Mouse (Mus musculus) CH12.LX (cell line): ENCODE measurements around the gene Wdr47. TPM values are rescaled to one million over a fixed set of nuclear protein-coding genes. Genes with fewer than 3 reads are reported as not detected.
"Not testable (repeated sequence)": the region's sequence is repeated elsewhere in the genome, so short reads cannot be mapped to it uniquely, and the experiment has no call there.

Source experiments
- DNase-seq: peaks from one replicate; pipeline ENCODE4 v3.0.0-alpha.2; 2013; ENCODE audit errors: extremely low read depth
- H3K27ac ChIP-seq: 2 replicates; pipeline ENCODE4 v1.5.1; 2012; ENCODE audit warnings: low read depth, mild to moderate bottlenecking, control low read depth, moderate library complexity; ENCODE audit not compliant: insufficient read depth
- H3K27me3 ChIP-seq: replicated peaks from 2 replicates; pipeline ENCODE3; 2012; ENCODE audit warnings: inconsistent platforms
- H3K36me3 ChIP-seq, 2 experiments: replicated peaks in 1 of 2; 2 replicates each; pipeline versions ENCODE3 to v1.6.1; 2012; ENCODE audit warnings: inconsistent platforms in 1 of 2, low read length in 1 of 2, mild to moderate bottlenecking in 1 of 2, mixed read lengths in 1 of 2, moderate library complexity in 1 of 2; ENCODE audit not compliant: control insufficient read depth in 1 of 2, insufficient read depth in 1 of 2
- H3K4me1 ChIP-seq, 2 experiments: 2 replicates each; pipeline ENCODE4 v1.6.1; 2012; ENCODE audit warnings: inconsistent platforms in 1 of 2, moderate library complexity in 1 of 2; ENCODE audit not compliant: insufficient read depth in 2 of 2, control insufficient read depth in 1 of 2
- H3K4me2 ChIP-seq: 2 replicates; pipeline ENCODE4 v1.6.1; 2012; ENCODE audit warnings: low read depth, mild to moderate bottlenecking, control low read depth; ENCODE audit not compliant: poor library complexity, insufficient read depth, severe bottlenecking
- H3K4me3 ChIP-seq, 3 experiments: fragments of 150-350 bp in 1 of 3; sonication (generic) in 1 of 3; replicated peaks in 1 of 3; 2 replicates each; pipeline versions ENCODE3 to v1.5.1; 2011 to 2012; ENCODE audit warnings: low read depth in 2 of 3, low read length in 2 of 3, mild to moderate bottlenecking in 2 of 3, moderate library complexity in 2 of 3, control low read depth in 1 of 3, improper control_type of control experiment in 1 of 3, inconsistent platforms in 1 of 3, mixed read lengths in 1 of 3; ENCODE audit not compliant: poor library complexity in 1 of 3
- H3K79me2 ChIP-seq: replicated peaks from 2 replicates; pipeline ENCODE4 v1.6.1; 2012; ENCODE audit warnings: mild to moderate bottlenecking, moderate library complexity; ENCODE audit not compliant: control insufficient read depth, poor library complexity, insufficient read depth, severe bottlenecking; ENCODE audit errors: extremely low read depth
- H3K9ac ChIP-seq: 2 replicates; pipeline ENCODE4 v1.6.1; 2012; ENCODE audit warnings: low read depth, mild to moderate bottlenecking, control low read depth, moderate library complexity; ENCODE audit not compliant: insufficient read depth
- H3K9me3 ChIP-seq: replicated peaks from 2 replicates; pipeline ENCODE3; 2012; ENCODE audit warnings: low read length, inconsistent platforms, mixed read lengths
- BHLHE40 ChIP-seq: IDR thresholded peaks from 2 replicates; pipeline ENCODE4 v1.6.1; 2011; ENCODE audit warnings: mild to moderate bottlenecking, low read depth, low read length, improper control_type of control experiment
- CHD1 ChIP-seq: IDR thresholded peaks from 2 replicates; pipeline ENCODE4 v1.6.1; 2012; ENCODE audit warnings: low read depth, low read length, improper control_type of control experiment, inconsistent platforms
- CHD2 ChIP-seq: IDR thresholded peaks from 2 replicates; pipeline ENCODE4 v1.6.1; 2011; ENCODE audit warnings: low read length, improper control_type of control experiment
- ELF1 ChIP-seq: IDR thresholded peaks from 2 replicates; pipeline ENCODE4 v1.6.1; 2014; ENCODE audit warnings: low read depth, mild to moderate bottlenecking, inconsistent platforms, low read length, improper control_type of control experiment
- KAT2A ChIP-seq: IDR thresholded peaks from 2 replicates; pipeline ENCODE4 v1.6.1; 2012; ENCODE audit warnings: low read length, improper control_type of control experiment, inconsistent platforms; ENCODE audit not compliant: insufficient replicate concordance
- MEF2A ChIP-seq: IDR thresholded peaks from 2 replicates; pipeline ENCODE4 v1.6.1; 2014; ENCODE audit warnings: low read depth, mild to moderate bottlenecking, inconsistent platforms, low read length, improper control_type of control experiment, borderline replicate concordance
- MXI1 ChIP-seq: IDR thresholded peaks from 2 replicates; pipeline ENCODE4 v1.6.1; 2011; ENCODE audit warnings: mild to moderate bottlenecking, low read depth, low read length, improper control_type of control experiment
- POLR2AphosphoS2 ChIP-seq: IDR thresholded peaks from 2 replicates; pipeline ENCODE4 v1.6.1; 2011; ENCODE audit warnings: low read depth, low read length, improper control_type of control experiment
- RCOR1 ChIP-seq: conservative IDR thresholded peaks from 2 replicates; pipeline ENCODE4 v1.6.1; 2012; ENCODE audit warnings: low read depth, mild to moderate bottlenecking, inconsistent platforms, low read length, improper control_type of control experiment
- SIN3A ChIP-seq: IDR thresholded peaks from 2 replicates; pipeline ENCODE4 v1.6.1; 2012; ENCODE audit warnings: low read length, improper control_type of control experiment, inconsistent platforms
- SMC3 ChIP-seq: IDR thresholded peaks from 2 replicates; pipeline ENCODE4 v1.6.1; 2011; ENCODE audit warnings: low read depth, low read length, improper control_type of control experiment
- USF1 ChIP-seq: IDR thresholded peaks from 2 replicates; pipeline ENCODE4 v1.6.1; 2014; ENCODE audit warnings: low read depth, mild to moderate bottlenecking, inconsistent platforms, low read length, improper control_type of control experiment
- ZC3H11A ChIP-seq: IDR thresholded peaks from 2 replicates; pipeline ENCODE4 v1.6.1; 2012; ENCODE audit warnings: low read depth, mild to moderate bottlenecking, inconsistent platforms, low read length, improper control_type of control experiment
- ZKSCAN1 ChIP-seq: IDR thresholded peaks from 2 replicates; pipeline ENCODE4 v1.6.1; 2012; ENCODE audit warnings: low read depth, inconsistent platforms, low read length, improper control_type of control experiment, borderline replicate concordance
- dilution Hi-C: fragments of 300-500 bp; cut with MboI; formaldehyde crosslinking; loops from 2 replicates; pipeline ENCODE4 v1.14.3; 2020; ENCODE audit warnings: low sequenced_read_pairs; ENCODE audit not compliant: extremely low pct_unique_long_range_greater_than_20kb, extremely low pct_ligation_motif_present
- in situ Hi-C: fragments of 300-500 bp; cut with MboI; formaldehyde crosslinking; loops from 3 replicates; pipeline ENCODE4 v1.14.3; 2019; ENCODE audit warnings: low sequenced_read_pairs, low pct_ligation_motif_present, low pct_unique_long_range_greater_than_20kb, mixed read lengths
- polyA plus RNA-seq: library from polyadenylated mRNA; unstranded; fragments of >175 nt; gene quantifications from 2 replicates; pipeline ENCODE4 v1.2.1, GENCODE M21; 2012; ENCODE audit warnings: low read depth; ENCODE audit not compliant: insufficient read length
- total RNA-seq, 2 experiments: library from RNA; depleted of rRNA; stranded (reverse); fragments of 300-350 nt in 1 of 2; fragments of >200 nt in 1 of 2; gene quantifications; 2 replicates each; pipeline ENCODE4 v1.2.3; 2012 to 2014

Wdr47 gene
- total and polyA plus RNA-seq, 3 experiments, result 1.7 to 4.6 (median 2.2) TPM

- no peak for TF ChIP-seq USF1
- no peak for TF ChIP-seq ZC3H11A
- no peak for TF ChIP-seq ZKSCAN1
- TF ChIP-seq MXI1, result no peak
- TF ChIP-seq KAT2A, result no peak
- no peak for TF ChIP-seq POLR2AphosphoS2
- no peak for TF ChIP-seq MEF2A
- TF ChIP-seq, all 38 proteins: peak for 0
- H3K36me3 ChIP-seq, result no peaks in the 10 kb centered on the region
- no peak overlapping the region for H3K27ac ChIP-seq
- peaks cover 6% of the 10 kb centered on the region for H3K9me3 ChIP-seq
- DNase-seq, result no peak
- H3K4me3 ChIP-seq, result no peak overlapping the region
- in situ Hi-C loops (no loop called here), dilution Hi-C loops (no loop called here)
- H3K4me1 ChIP-seq, result peaks cover 2 to 12% of the 10 kb centered on the region in 2 experiments; a peak in 2 of 4 replicates
- H3K9ac ChIP-seq, result no peak overlapping the region
- H3K79me2 ChIP-seq, result no peaks in the 10 kb centered on the region
- no peak overlapping the region for H3K4me2 ChIP-seq
- H3K27me3 ChIP-seq, result peaks cover 3% of the 10 kb centered on the region
Observed at GRCm38 (mm10) chr3:108567990-108568877, 22.8 kb upstream of the Wdr47 start.

DNA sequence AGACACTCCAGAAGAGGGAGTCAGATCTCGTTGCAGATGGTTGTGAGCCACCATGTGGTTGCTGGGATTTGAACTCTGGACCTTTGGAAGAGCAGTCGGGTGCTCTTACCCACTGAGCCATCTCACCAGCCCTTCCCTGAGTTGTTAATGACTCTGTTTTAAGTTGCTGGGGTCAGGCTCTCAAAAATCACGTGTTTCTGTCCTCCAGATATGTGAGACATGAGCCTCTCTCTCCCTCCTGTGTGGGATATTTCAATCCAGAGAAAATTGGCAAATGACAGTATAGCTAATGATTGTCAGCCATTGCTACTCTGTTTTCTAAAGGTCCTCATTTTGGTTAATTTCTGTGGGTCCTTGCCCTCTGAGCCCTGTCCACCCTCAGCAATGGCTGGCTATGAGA, 21.4 kb upstream of the Wdr47 start:
- H3K27me3 ChIP-seq, dilution Hi-C loops, H3K4me3 ChIP-seq, H3K79me2 ChIP-seq, H3K36me3 ChIP-seq, H3K4me2 ChIP-seq, DNase-seq, H3K27ac ChIP-seq, H3K9ac ChIP-seq, H3K9me3 ChIP-seq, in situ Hi-C loops: not testable (repeated sequence)
- peaks cover 6 to 22% of the 10 kb centered on the region in 2 experiments for H3K4me1 ChIP-seq

- TF ChIP-seq CHD2 (no peak), MXI1 (no peak), RCOR1 (no peak), CHD1 (no peak), MEF2A (no peak), BHLHE40 (no peak), SIN3A (no peak), SMC3 (no peak), ELF1 (no peak)
- TF ChIP-seq, all 38 proteins: peak for 0
- Histone ChIP-seq H3K4me2 (peak overlapping the region; percentile 55; the same call in 1 of the 2 replicates), H3K4me1 (peaks cover 6 to 31% of the 10 kb centered on the region in 2 experiments), H3K9ac (peak overlapping the region; percentile 41; the same call in 1 of the 2 replicates), H3K27ac (no peak overlapping the region), H3K9me3 (peaks cover 5% of the 10 kb centered on the region), H3K4me3 (no peak overlapping the region), H3K27me3 (peaks cover 3% of the 10 kb centered on the region), H3K79me2 (0 out of 2 replicates have a peak, but pooled peaks cover 2% of the 10 kb centered on the region), H3K36me3 (no peaks in the 10 kb centered on the region)
- in situ Hi-C loops (no loop called here), dilution Hi-C loops (no loop called here)
- DNase-seq, result no peak
Observed at GRCm38 (mm10) chr3:108570813-108571212, 20.3 kb upstream of the Wdr47 start.
